ENCODE assay signal across 20 mouse cellular contexts in genomic region chr5:28013619-28014273, GRCm38 (mm10). TPM values are rescaled to one million over a fixed set of nuclear protein-coding genes. Genes with fewer than 3 reads are reported as not detected.
A peak's percentile ranks its signal among the peaks of the same experiment; 100 is the strongest.
DNase-seq lines count a peak whose midpoint lies in the region; ATAC-seq lines count a peak whose summit lies in the region.
"Had no signal": no experiment of that assay in that cellular context is flagged by ENCODE, and none has a peak within 500 bp of the region (broad histone marks: within the 10 kb centered on the region; RNA-seq: fewer than 3 reads in every experiment).

No protein-coding gene starts in this region.

- DNase-seq in intestine, embryonic 14.5 days (ENCODE audit: low spot score): peak; percentile 36
- DNase-seq in urinary bladder, postnatal 4 days (ENCODE audit: low spot score in 2 of 2): peak; percentile 6 to 39
- DNase-seq in urinary bladder, postnatal 36 days (ENCODE audit: low spot score in 2 of 2): no peak
- DNase-seq in induced T-regulatory cell, adult 2 months (ENCODE audit: low read depth): peak; percentile 14
- DNase-seq in embryo, embryonic 9.5 days (ENCODE audit: extremely low spot score): no peak
- DNase-seq in midbrain, embryonic 11.5 days (ENCODE audit: low spot score, missing footprints): no peak
- DNase-seq: adrenal gland, adult 8-10 months; cerebellum, adult 9-11 months; forebrain, postnatal 0 days; gastrocnemius, adult 2 months; heart, adult 2 months; kidney, adult 9 months; kidney, postnatal 25 days; right cerebral cortex, adult 18-20 months; thymus, postnatal 36 days had no signal

- WGBS in intestine, embryonic 14.5 days: 47% methylated on average over 6 of the region's 6 CpGs
- WGBS in intestine, embryonic 16.5 days: 41% methylated on average over 6 of the region's 6 CpGs
- WGBS in midbrain, embryonic 11.5 days: 79% methylated on average over 6 of the region's 6 CpGs

- no peaks in the 10 kb centered on the region for H3K27me3 ChIP-seq in intestine, embryonic 14.5 days (replicated peaks; ENCODE audit: control insufficient read depth, insufficient read depth, low read length)
- H3K27me3 ChIP-seq in intestine, embryonic 16.5 days (replicated peaks; ENCODE audit: control insufficient read depth, insufficient read depth, low read length): no peaks in the 10 kb centered on the region
- no peaks in the 10 kb centered on the region for H3K27me3 ChIP-seq in midbrain, embryonic 11.5 days (ENCODE audit: control insufficient read depth, insufficient read depth, low read length)
- H3K27me3 ChIP-seq: heart, embryonic 15.5 days; lung, embryonic 15.5 days; neural tube, embryonic 12.5 days; Patski had no signal

- ATAC-seq in intestine, embryonic 14.5 days (replicated peaks; ENCODE audit: low FRiP score, low TSS enrichment, low read depth): 0 out of 2 replicates have a peak, but pooled peaks have one; percentile 8
- no peak; the same call in 1 of the 2 replicates for ATAC-seq in intestine, embryonic 16.5 days
- no peak for ATAC-seq in midbrain, embryonic 11.5 days (ENCODE audit: low FRiP score)
- ATAC-seq: forebrain, postnatal 0 days; Patski had no signal

- no peak overlapping the region for H3K4me2 ChIP-seq in intestine, embryonic 14.5 days (ENCODE audit: low read length)
- H3K4me2 ChIP-seq in intestine, embryonic 16.5 days (ENCODE audit: low read depth, low read length): no peak overlapping the region
- no peak overlapping the region for H3K4me2 ChIP-seq in midbrain, embryonic 11.5 days
- H3K4me2 ChIP-seq: heart, embryonic 15.5 days; lung, embryonic 15.5 days; neural tube, embryonic 12.5 days had no signal

- no peak overlapping the region for H3K4me3 ChIP-seq in intestine, embryonic 14.5 days (ENCODE audit: low read depth, low read length)
- H3K4me3 ChIP-seq in intestine, embryonic 16.5 days (ENCODE audit: low read length): no peak overlapping the region
- H3K4me3 ChIP-seq in midbrain, embryonic 11.5 days (ENCODE audit: low read depth, low read length): no peak overlapping the region
- H3K4me3 ChIP-seq: gastrocnemius, adult 2 months; heart, adult 2 months; heart, embryonic 15.5 days; lung, embryonic 15.5 days; neural tube, embryonic 12.5 days had no signal

- no peaks in the 10 kb centered on the region; the same call in 1 of the 2 replicates for H3K4me1 ChIP-seq in intestine, embryonic 14.5 days (replicated peaks; ENCODE audit: control insufficient read depth, insufficient read depth, low read length)
- H3K4me1 ChIP-seq in intestine, embryonic 16.5 days (ENCODE audit: control insufficient read depth, insufficient read depth, low read length): 0 out of 2 replicates have a peak, but pooled peaks cover 5% of the 10 kb centered on the region
- H3K4me1 ChIP-seq in midbrain, embryonic 11.5 days (ENCODE audit: control insufficient read depth, insufficient read depth, low read length): no peaks in the 10 kb centered on the region
- H3K4me1 ChIP-seq: heart, embryonic 15.5 days; lung, embryonic 15.5 days; neural tube, embryonic 12.5 days had no signal

- no peak overlapping the region for H3K9ac ChIP-seq in intestine, embryonic 14.5 days (ENCODE audit: low read length)
- H3K9ac ChIP-seq in intestine, embryonic 16.5 days (ENCODE audit: low read depth, low read length): no peak overlapping the region
- no peak overlapping the region for H3K9ac ChIP-seq in midbrain, embryonic 11.5 days (ENCODE audit: low read length)
- H3K9ac ChIP-seq: forebrain, postnatal 0 days; heart, embryonic 15.5 days; lung, embryonic 15.5 days; neural tube, embryonic 12.5 days had no signal

- no peak overlapping the region for H3K27ac ChIP-seq in intestine, embryonic 14.5 days (ENCODE audit: low read depth)
- no peak overlapping the region for H3K27ac ChIP-seq in intestine, embryonic 16.5 days (ENCODE audit: low read length)
- no peak overlapping the region for H3K27ac ChIP-seq in midbrain, embryonic 11.5 days (ENCODE audit: low read depth, low read length)
- H3K27ac ChIP-seq: gastrocnemius, adult 2 months; heart, adult 2 months; heart, embryonic 15.5 days; lung, embryonic 15.5 days; neural tube, embryonic 12.5 days had no signal

- no peaks in the 10 kb centered on the region for H3K36me3 ChIP-seq in intestine, embryonic 14.5 days (ENCODE audit: control insufficient read depth, insufficient read depth, low read length)
- H3K36me3 ChIP-seq in intestine, embryonic 16.5 days (ENCODE audit: control insufficient read depth, insufficient read depth, low read length): no peaks in the 10 kb centered on the region
- H3K36me3 ChIP-seq in midbrain, embryonic 11.5 days (ENCODE audit: control insufficient read depth, insufficient read depth, low read length): no peaks in the 10 kb centered on the region
- H3K36me3 ChIP-seq: heart, embryonic 15.5 days; lung, embryonic 15.5 days; neural tube, embryonic 12.5 days had no signal

- no peaks in the 10 kb centered on the region for H3K9me3 ChIP-seq in intestine, embryonic 14.5 days (ENCODE audit: control insufficient read depth, low read length)
- no peaks in the 10 kb centered on the region for H3K9me3 ChIP-seq in intestine, embryonic 16.5 days (ENCODE audit: control insufficient read depth, low read length)
- H3K9me3 ChIP-seq in midbrain, embryonic 11.5 days (ENCODE audit: control insufficient read depth, low read length): no peaks in the 10 kb centered on the region
- H3K9me3 ChIP-seq: heart, embryonic 15.5 days; lung, embryonic 15.5 days; neural tube, embryonic 12.5 days had no signal

RNA-seq across cellular contexts. Expression of gene Insig1, which starts 57.4 kb away (rescaled TPM):
- polyA plus RNA-seq in intestine, embryonic 14.5 days (2014; fragmentation: Nextera tagmentation; extraction: Ambion mirVana): 119 and 158 TPM in 2 replicates
- polyA plus RNA-seq in intestine, embryonic 16.5 days (2015; fragmentation: Nextera tagmentation; extraction: Ambion mirVana): 255 and 324 TPM in 2 replicates
- 129 and 137 TPM in 2 replicates for polyA plus RNA-seq in midbrain, embryonic 11.5 days (2014; fragmentation: Nextera tagmentation; extraction: Ambion mirVana)

Comparison
In these comparisons a context has a peak if more than half of its experiments do, and no peak if none do; other contexts are left out.
1. DNase-seq: peak in intestine, embryonic 14.5 days (single experiment), urinary bladder, postnatal 4 days (2 of 2) and induced T-regulatory cell, adult 2 months (single experiment); none in urinary bladder, postnatal 36 days (0 of 2), embryo, embryonic 9.5 days (single experiment) and midbrain, embryonic 11.5 days (single experiment).